Mouse (Mus musculus) neural tube, embryonic 12.5 days (tissue): ENCODE results near the gene Ehd1. TPM values are rescaled to one million over a fixed set of nuclear protein-coding genes. Genes with fewer than 3 reads are reported as not detected.

Experiments used
- ATAC-seq: fragments of 200-750 bp; cut with Nextera tagmentation; 2 replicates; pipeline ENCODE4 v1.8.0; 2017; ENCODE audit warnings: low read depth, mild to moderate bottlenecking, moderate TSS enrichment, moderate library complexity; ENCODE audit not compliant: low FRiP score
- H3K27ac ChIP-seq: fragments of 300-500 bp; sonication (generic); 2 replicates; pipeline ENCODE4 v1.5.1; 2016
- H3K27me3 ChIP-seq: fragments of 300-500 bp; sonication (generic); replicated peaks from 2 replicates; pipeline ENCODE4 v1.6.1; 2016; ENCODE audit warnings: mild to moderate bottlenecking
- H3K36me3 ChIP-seq: fragments of 300-500 bp; sonication (generic); 2 replicates; pipeline ENCODE4 v1.6.1; 2016; ENCODE audit warnings: mild to moderate bottlenecking
- H3K4me1 ChIP-seq: fragments of 300-500 bp; sonication (generic); 2 replicates; pipeline ENCODE4 v1.6.1; 2016
- H3K4me2 ChIP-seq: fragments of 300-500 bp; sonication (generic); replicated peaks from 2 replicates; pipeline ENCODE4 v1.6.1; 2016; ENCODE audit warnings: mild to moderate bottlenecking
- H3K4me3 ChIP-seq: fragments of 300-500 bp; sonication (generic); 2 replicates; pipeline ENCODE4 v1.5.1; 2016
- H3K9ac ChIP-seq: fragments of 300-500 bp; sonication (generic); 2 replicates; pipeline ENCODE4 v1.6.1; 2016; ENCODE audit warnings: mild to moderate bottlenecking
- H3K9me3 ChIP-seq: fragments of 300-500 bp; sonication (generic); 2 replicates; pipeline ENCODE4 v1.6.1; 2016; ENCODE audit warnings: mild to moderate bottlenecking
- WGBS: fragments of 180-500 bp; shearing (Covaris S2); methylation state at CpG from one replicate; pipeline ENCODE4 v1.1.7; 2016; 5-methylcytosine and 5-hydroxymethylcytosine counted together
- polyA plus RNA-seq: library from polyadenylated mRNA; unstranded; fragments of >200 nt; fragmentation: Nextera tagmentation; extraction: Ambion mirVana; gene quantifications from 2 replicates; pipeline ENCODE4 v1.2.1, GENCODE M21; 2016

Ehd1 gene
- polyA plus RNA-seq, 1 experiment from 2014 or later, result 87.2 TPM

GRCm38 (mm10) chr19:6262839-6263433 is 13.6 kb upstream of the Ehd1 start:
- no peak overlapping the region for H3K4me3 ChIP-seq
- no peak overlapping the region for H3K4me2 ChIP-seq
- ATAC-seq, result no peak
- H3K4me1 ChIP-seq, result no peaks in the 10 kb centered on the region
- H3K27me3 ChIP-seq, result no peaks in the 10 kb centered on the region
- 81% methylated on average over 8 of the region's 8 CpGs for WGBS
- H3K9ac ChIP-seq, result no peak overlapping the region
- H3K36me3 ChIP-seq, result peaks cover 47% of the 10 kb centered on the region
- H3K27ac ChIP-seq, result no peak overlapping the region
- no peaks in the 10 kb centered on the region for H3K9me3 ChIP-seq

GRCm38 (mm10) chr19:6264200-6264599 is 12.3 kb upstream of the Ehd1 start:
- no peak for ATAC-seq
- 67% methylated on average over 9 of the region's 9 CpGs for WGBS
- H3K9ac ChIP-seq, result no peak overlapping the region

GRCm38 (mm10) chr19:6264945-6265344 is 11.6 kb upstream of the Ehd1 start:
- Histone ChIP-seq H3K9ac (no peak overlapping the region), H3K27me3 (no peaks in the 10 kb centered on the region), H3K9me3 (no peaks in the 10 kb centered on the region), H3K4me3 (no peak overlapping the region), H3K4me2 (no peak overlapping the region), H3K27ac (no peak overlapping the region), H3K36me3 (peaks cover 29% of the 10 kb centered on the region), H3K4me1 (no peaks in the 10 kb centered on the region)
- 88% methylated on average over 8 of the region's 8 CpGs for WGBS
- ATAC-seq, result no peak

More at GRCm38 (mm10) chr19:6264200-6264599, 12.3 kb upstream of the Ehd1 start:
- H3K4me2 ChIP-seq, result no peak overlapping the region
- no peaks in the 10 kb centered on the region for H3K9me3 ChIP-seq
- no peak overlapping the region for H3K27ac ChIP-seq
- H3K4me3 ChIP-seq, result no peak overlapping the region
- no peaks in the 10 kb centered on the region for H3K27me3 ChIP-seq
- peaks cover 35% of the 10 kb centered on the region for H3K36me3 ChIP-seq
- no peaks in the 10 kb centered on the region for H3K4me1 ChIP-seq

- no peak overlapping the region for H3K4me2 ChIP-seq
- no peak for ATAC-seq
Measured at GRCm38 (mm10) chr19:6265727-6266182, 10.8 kb upstream of the Ehd1 start.

GRCm38 (mm10) chr19:6267306-6268169 is 9.0 kb upstream of the Ehd1 start:
- no peak overlapping the region for H3K9ac ChIP-seq
- no peaks in the 10 kb centered on the region for H3K9me3 ChIP-seq
- no peaks in the 10 kb centered on the region for H3K4me1 ChIP-seq
- H3K36me3 ChIP-seq, result 0 out of 2 replicates have a peak, but pooled peaks cover 3% of the 10 kb centered on the region
- H3K4me2 ChIP-seq, result no peak overlapping the region
- peaks cover 7% of the 10 kb centered on the region; the same call in 1 of the 2 replicates for H3K27me3 ChIP-seq
- ATAC-seq, result no peak
- H3K27ac ChIP-seq, result no peak overlapping the region
- H3K4me3 ChIP-seq, result no peak overlapping the region
- 49% methylated on average over 11 of the region's 11 CpGs for WGBS

More at GRCm38 (mm10) chr19:6265727-6266182, 10.8 kb upstream of the Ehd1 start:
- H3K36me3 ChIP-seq, result peaks cover 21% of the 10 kb centered on the region
- 68% methylated on average over 6 of the region's 6 CpGs for WGBS
- H3K27me3 ChIP-seq, result peaks cover under 1% of the 10 kb centered on the region; the same call in 1 of the 2 replicates
- no peak overlapping the region for H3K27ac ChIP-seq
- H3K4me3 ChIP-seq, result no peak overlapping the region
- H3K9me3 ChIP-seq, result no peaks in the 10 kb centered on the region
- H3K9ac ChIP-seq, result no peak overlapping the region
- no peaks in the 10 kb centered on the region for H3K4me1 ChIP-seq

GRCm38 (mm10) chr19:6268170-6268528 is 8.4 kb upstream of the Ehd1 start:
- no peaks in the 10 kb centered on the region for H3K4me1 ChIP-seq
- H3K36me3 ChIP-seq, result no peaks in the 10 kb centered on the region
- peak; percentile 71; the same call in 1 of the 2 replicates for ATAC-seq
- H3K4me2 ChIP-seq, result no peak overlapping the region
- H3K27me3 ChIP-seq, result peaks cover 7% of the 10 kb centered on the region; the same call in 1 of the 2 replicates
- no peak overlapping the region for H3K9ac ChIP-seq
- WGBS, result 13% methylated on average over 8 of the region's 8 CpGs
- H3K4me3 ChIP-seq, result no peak overlapping the region
- no peak overlapping the region for H3K27ac ChIP-seq
- H3K9me3 ChIP-seq, result no peaks in the 10 kb centered on the region

GRCm38 (mm10) chr19:6268670-6269132 is 7.8 kb upstream of the Ehd1 start:
- WGBS, result 83% methylated on average over 7 of the region's 7 CpGs

GRCm38 (mm10) chr19:6269798-6270475 is 6.6 kb upstream of the Ehd1 start:
- no peak for ATAC-seq
- H3K9me3 ChIP-seq, result no peaks in the 10 kb centered on the region
- no peak overlapping the region for H3K27ac ChIP-seq
- H3K4me1 ChIP-seq, result no peaks in the 10 kb centered on the region
- H3K4me3 ChIP-seq, result no peak overlapping the region
- no peaks in the 10 kb centered on the region for H3K36me3 ChIP-seq
- 89% methylated on average over 8 of the region's 8 CpGs for WGBS
- no peak overlapping the region for H3K9ac ChIP-seq
- H3K27me3 ChIP-seq, result peaks cover 7% of the 10 kb centered on the region; the same call in 1 of the 2 replicates
- H3K4me2 ChIP-seq, result no peak overlapping the region

More at GRCm38 (mm10) chr19:6268670-6269132, 7.8 kb upstream of the Ehd1 start:
- H3K9me3 ChIP-seq, result no peaks in the 10 kb centered on the region
- H3K4me2 ChIP-seq, result no peak overlapping the region
- peaks cover 7% of the 10 kb centered on the region; the same call in 1 of the 2 replicates for H3K27me3 ChIP-seq
- H3K27ac ChIP-seq, result no peak overlapping the region
- H3K36me3 ChIP-seq, result no peaks in the 10 kb centered on the region
- ATAC-seq, result no peak
- H3K4me3 ChIP-seq, result no peak overlapping the region
- no peak overlapping the region for H3K9ac ChIP-seq
- H3K4me1 ChIP-seq, result no peaks in the 10 kb centered on the region

- H3K9ac ChIP-seq, result no peak overlapping the region
- no peak for ATAC-seq
- no peaks in the 10 kb centered on the region for H3K36me3 ChIP-seq
- peaks cover 2% of the 10 kb centered on the region for H3K4me1 ChIP-seq
- WGBS, result 65% methylated on average over 9 of the region's 9 CpGs
- H3K4me2 ChIP-seq, result no peak overlapping the region
- H3K27ac ChIP-seq, result no peak overlapping the region
- H3K9me3 ChIP-seq, result no peaks in the 10 kb centered on the region
- peaks cover 7% of the 10 kb centered on the region; the same call in 1 of the 2 replicates for H3K27me3 ChIP-seq
- H3K4me3 ChIP-seq, result no peak overlapping the region
Measured at GRCm38 (mm10) chr19:6270661-6271060, 5.9 kb upstream of the Ehd1 start.

- Histone ChIP-seq H3K9ac (no peak overlapping the region), H3K4me2 (no peak overlapping the region), H3K27ac (no peak overlapping the region), H3K4me3 (no peak overlapping the region), H3K9me3 (no peaks in the 10 kb centered on the region), H3K27me3 (peaks cover 7% of the 10 kb centered on the region; the same call in 1 of the 2 replicates), H3K36me3 (no peaks in the 10 kb centered on the region), H3K4me1 (peaks cover 3% of the 10 kb centered on the region)
- WGBS, result 32% methylated on average over 8 of the region's 8 CpGs
- ATAC-seq, result no peak
Measured at GRCm38 (mm10) chr19:6271206-6271605, 5.3 kb upstream of the Ehd1 start.

GRCm38 (mm10) chr19:6272053-6272452 is 4.5 kb upstream of the Ehd1 start:
- Histone ChIP-seq H3K27ac (no peak overlapping the region), H3K9me3 (no peaks in the 10 kb centered on the region), H3K4me3 (no peak overlapping the region), H3K27me3 (peaks cover 7% of the 10 kb centered on the region; the same call in 1 of the 2 replicates), H3K4me1 (peaks cover 3% of the 10 kb centered on the region), H3K9ac (no peak overlapping the region), H3K4me2 (no peak overlapping the region), H3K36me3 (no peaks in the 10 kb centered on the region)
- no peak for ATAC-seq
- WGBS, result 70% methylated on average over 7 of the region's 7 CpGs

- ATAC-seq, result no peak
Measured at GRCm38 (mm10) chr19:6272738-6273137, 3.8 kb upstream of the Ehd1 start.

More at GRCm38 (mm10) chr19:6272738-6273137, 3.8 kb upstream of the Ehd1 start:
- no peaks in the 10 kb centered on the region for H3K36me3 ChIP-seq
- 87% methylated on average over 4 of the region's 4 CpGs for whole genome bisulfite sequencing
- peaks cover 7% of the 10 kb centered on the region for H3K4me1 ChIP-seq
- no peak overlapping the region for H3K4me2 ChIP-seq
- no peak overlapping the region for H3K27ac ChIP-seq
- H3K27me3 ChIP-seq, result peaks cover 7% of the 10 kb centered on the region; the same call in 1 of the 2 replicates
- H3K4me3 ChIP-seq, result no peak overlapping the region
- H3K9me3 ChIP-seq, result no peaks in the 10 kb centered on the region
- no peak overlapping the region for H3K9ac ChIP-seq
